In the genomic region with DNA sequence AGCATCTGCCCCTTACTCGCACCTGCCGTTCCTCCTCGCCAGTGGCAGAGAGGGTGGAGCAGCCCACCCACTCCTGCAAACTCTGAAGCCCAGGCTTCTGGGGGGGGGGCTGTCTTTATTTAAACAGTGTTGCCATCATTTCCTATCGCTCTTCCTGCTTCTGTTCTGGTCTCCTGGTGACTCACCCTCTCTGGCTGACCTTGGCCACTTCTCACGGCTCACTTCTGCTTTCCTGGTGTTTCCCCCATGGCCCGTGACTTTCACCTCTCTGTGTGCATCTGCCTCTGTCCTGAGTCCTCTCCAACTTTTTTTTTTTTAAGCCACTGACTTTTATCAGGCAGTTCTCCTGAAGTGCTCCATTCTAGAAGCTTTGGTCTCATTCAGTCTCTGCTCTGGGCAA, we compare ENCODE assay signal across 11 mouse cellular contexts. TPM values are rescaled to one million over a fixed set of nuclear protein-coding genes. Genes with fewer than 3 reads are reported as not detected.
A peak's percentile ranks its signal among the peaks of the same experiment; 100 is the strongest.
DNase-seq lines count a peak whose midpoint lies in the region; ATAC-seq and TF ChIP-seq lines count a peak whose summit lies in the region.
"Had no signal": no experiment of that assay in that cellular context is flagged by ENCODE, and none has a peak within 500 bp of the region (broad histone marks: within the 10 kb centered on the region; RNA-seq: fewer than 3 reads in every experiment).

No protein-coding gene starts in this region.

- no peak for TF ChIP-seq CTCF in lung, embryonic 14.5 days (IDR thresholded peaks at IDR 0.05; ENCODE audit: low read depth)
- no peak for TF ChIP-seq CTCF in liver, postnatal 0 days (IDR thresholded peaks at IDR 0.05; ENCODE audit: low read depth)
- TF ChIP-seq CTCF in stomach, postnatal 0 days (IDR thresholded peaks at IDR 0.05; ENCODE audit: low read depth) = no peak

- WGBS in lung, embryonic 14.5 days = 27% methylated on average over 6 of the region's 6 CpGs
- 9% methylated on average over 6 of the region's 6 CpGs for WGBS in liver, postnatal 0 days (ENCODE audit: insufficient replicate concordance)
- 12% methylated on average over 6 of the region's 6 CpGs for WGBS in stomach, postnatal 0 days

- no peak overlapping the region for H3K9ac ChIP-seq in lung, embryonic 14.5 days
- H3K9ac ChIP-seq in liver, postnatal 0 days (replicated peaks) = no peak overlapping the region
- no peak overlapping the region for H3K9ac ChIP-seq in stomach, postnatal 0 days (ENCODE audit: low read length)
- H3K9ac ChIP-seq: hindbrain, embryonic 15.5 days; midbrain, embryonic 12.5 days had no signal

- TF ChIP-seq EP300 in liver, postnatal 0 days (IDR thresholded peaks at IDR 0.05; ENCODE audit: low read depth) = no peak
- TF ChIP-seq EP300 in stomach, postnatal 0 days (optimal IDR thresholded peaks at IDR 0.05) = no peak

- no peaks in the 10 kb centered on the region for H3K36me3 ChIP-seq in lung, embryonic 14.5 days (ENCODE audit: insufficient read depth)
- H3K36me3 ChIP-seq in liver, postnatal 0 days (replicated peaks; ENCODE audit: insufficient read depth, low read length) = no peaks in the 10 kb centered on the region
- H3K36me3 ChIP-seq in stomach, postnatal 0 days (ENCODE audit: control insufficient read depth, insufficient read depth, low read length) = no peaks in the 10 kb centered on the region
- H3K36me3 ChIP-seq: hindbrain, embryonic 15.5 days; midbrain, embryonic 12.5 days had no signal

- 0 out of 2 replicates have a peak overlapping the region, but pooled peaks have one; percentile 7 for H3K4me2 ChIP-seq in lung, embryonic 14.5 days
- peak overlapping the region; percentile 24 for H3K4me2 ChIP-seq in liver, postnatal 0 days (ENCODE audit: low read depth, low read length)
- H3K4me2 ChIP-seq in stomach, postnatal 0 days (replicated peaks; ENCODE audit: low read depth) = no peak overlapping the region
- H3K4me2 ChIP-seq: hindbrain, embryonic 15.5 days; midbrain, embryonic 12.5 days had no signal

- H3K27ac ChIP-seq in lung, embryonic 14.5 days (ENCODE audit: low read depth) = no peak overlapping the region
- no peak overlapping the region for H3K27ac ChIP-seq in liver, postnatal 0 days (ENCODE audit: low read depth)
- H3K27ac ChIP-seq in stomach, postnatal 0 days (replicated peaks) = no peak overlapping the region
- H3K27ac ChIP-seq: hindbrain, embryonic 15.5 days; left cerebral cortex, adult 2 months; midbrain, embryonic 12.5 days had no signal

- no peaks in the 10 kb centered on the region for H3K4me1 ChIP-seq in lung, embryonic 14.5 days (ENCODE audit: insufficient read depth)
- H3K4me1 ChIP-seq in liver, postnatal 0 days (ENCODE audit: insufficient read depth) = no peaks in the 10 kb centered on the region
- no peaks in the 10 kb centered on the region for H3K4me1 ChIP-seq in stomach, postnatal 0 days (replicated peaks; ENCODE audit: control insufficient read depth, insufficient read depth)
- H3K4me1 ChIP-seq: hindbrain, embryonic 15.5 days; midbrain, embryonic 12.5 days had no signal

- H3K9me3 ChIP-seq in lung, embryonic 14.5 days (ENCODE audit: low read depth, low read length) = no peaks in the 10 kb centered on the region
- H3K9me3 ChIP-seq in liver, postnatal 0 days (ENCODE audit: low read length) = no peaks in the 10 kb centered on the region
- H3K9me3 ChIP-seq in stomach, postnatal 0 days (ENCODE audit: control insufficient read depth, low read length) = no peaks in the 10 kb centered on the region
- H3K9me3 ChIP-seq: hindbrain, embryonic 15.5 days; midbrain, embryonic 12.5 days had no signal

- ATAC-seq in lung, embryonic 14.5 days (ENCODE audit: insufficient read depth) = peak; percentile 60; the same call in 1 of the 2 replicates
- peak; percentile 49 for ATAC-seq in liver, postnatal 0 days
- ATAC-seq in stomach, postnatal 0 days (ENCODE audit: low FRiP score, low TSS enrichment) = peak; percentile 49; the same call in 1 of the 2 replicates

- H3K27me3 ChIP-seq in lung, embryonic 14.5 days (ENCODE audit: insufficient read depth, low read length) = no peaks in the 10 kb centered on the region
- H3K27me3 ChIP-seq in liver, postnatal 0 days (ENCODE audit: insufficient read depth, low read length) = peaks cover 18% of the 10 kb centered on the region
- no peaks in the 10 kb centered on the region for H3K27me3 ChIP-seq in stomach, postnatal 0 days (ENCODE audit: control insufficient read depth, insufficient read depth, low read length)

- peak; percentile 52 for DNase-seq in lung, embryonic 14.5 days
- no peak for DNase-seq in lung, postnatal 25 days (ENCODE audit: low spot score)
- DNase-seq in adrenal gland, postnatal 36 days = peak; percentile 78 to 81
- DNase-seq in liver, postnatal 0 days = peak; percentile 58
- DNase-seq in stomach, postnatal 0 days (ENCODE audit: low spot score) = no peak
- DNase-seq in right cerebral cortex, postnatal 25 days = no peak
- no peak for DNase-seq in thymus, adult 18-20 months
- DNase-seq: cerebellum, adult 11 months had no signal

- no peak overlapping the region for H3K4me3 ChIP-seq in lung, embryonic 14.5 days (ENCODE audit: low read depth, low read length)
- no peak overlapping the region for H3K4me3 ChIP-seq in liver, postnatal 0 days (ENCODE audit: low read depth, low read length)
- no peak overlapping the region for H3K4me3 ChIP-seq in stomach, postnatal 0 days (ENCODE audit: low read depth, low read length)
- H3K4me3 ChIP-seq: hindbrain, embryonic 15.5 days; left cerebral cortex, adult 2 months; midbrain, embryonic 12.5 days had no signal

RNA-seq across cellular contexts. Expression of a gene that starts 10.8 kb away (rescaled TPM):
- 660 and 684 TPM in 2 replicates for polyA plus RNA-seq in lung, embryonic 14.5 days (2014; fragmentation: Nextera tagmentation; extraction: Ambion mirVana)
- total RNA-seq in adrenal gland, postnatal 36 days (2021) = 100 to 1,000 TPM; 366 to 550 TPM
- polyA plus RNA-seq in liver, postnatal 0 days (2015; fragmentation: Nextera tagmentation; extraction: Ambion mirVana) = 35.7 and 38.4 TPM in 2 replicates
- 433 and 478 TPM in 2 replicates for polyA plus RNA-seq in stomach, postnatal 0 days (2015; fragmentation: Nextera tagmentation; extraction: Ambion mirVana)

RNA-seq across cellular contexts. Expression of a gene that starts 53.5 kb away (rescaled TPM):
- 3.0 and 3.5 TPM in 2 replicates for polyA plus RNA-seq in lung, embryonic 14.5 days (2014; fragmentation: Nextera tagmentation; extraction: Ambion mirVana)
- 10 to 100 TPM; 18.4 to 22.3 TPM for total RNA-seq in adrenal gland, postnatal 36 days (2021)
- polyA plus RNA-seq in liver, postnatal 0 days (2015; fragmentation: Nextera tagmentation; extraction: Ambion mirVana) = 0.88 and 1.2 TPM in 2 replicates
- 4.1 and 5.2 TPM in 2 replicates for polyA plus RNA-seq in stomach, postnatal 0 days (2015; fragmentation: Nextera tagmentation; extraction: Ambion mirVana)

Comparison
In these comparisons a context has a peak if more than half of its experiments do, and no peak if none do; other contexts are left out.
1. DNase-seq: peak in lung, embryonic 14.5 days (single experiment), adrenal gland, postnatal 36 days (2 of 2) and liver, postnatal 0 days (single experiment); none in lung, postnatal 25 days (single experiment), stomach, postnatal 0 days (single experiment), right cerebral cortex, postnatal 25 days (single experiment) and thymus, adult 18-20 months (0 of 2).
2. RNA of a gene that starts 10.8 kb away (polyA plus RNA-seq): 660 to 684 TPM in lung, embryonic 14.5 days and 433 to 478 TPM in stomach, postnatal 0 days; 35.7 to 38.4 TPM in liver, postnatal 0 days; every median in the first group is over 10 times any median in the second.
3. Peak in every context shown above with its lines, with median percentiles within 50 percentile points of each other: ATAC-seq.